Mouse (Mus musculus): ENCODE measurements around the gene Spred2.

Gene Spred2

DNA sequence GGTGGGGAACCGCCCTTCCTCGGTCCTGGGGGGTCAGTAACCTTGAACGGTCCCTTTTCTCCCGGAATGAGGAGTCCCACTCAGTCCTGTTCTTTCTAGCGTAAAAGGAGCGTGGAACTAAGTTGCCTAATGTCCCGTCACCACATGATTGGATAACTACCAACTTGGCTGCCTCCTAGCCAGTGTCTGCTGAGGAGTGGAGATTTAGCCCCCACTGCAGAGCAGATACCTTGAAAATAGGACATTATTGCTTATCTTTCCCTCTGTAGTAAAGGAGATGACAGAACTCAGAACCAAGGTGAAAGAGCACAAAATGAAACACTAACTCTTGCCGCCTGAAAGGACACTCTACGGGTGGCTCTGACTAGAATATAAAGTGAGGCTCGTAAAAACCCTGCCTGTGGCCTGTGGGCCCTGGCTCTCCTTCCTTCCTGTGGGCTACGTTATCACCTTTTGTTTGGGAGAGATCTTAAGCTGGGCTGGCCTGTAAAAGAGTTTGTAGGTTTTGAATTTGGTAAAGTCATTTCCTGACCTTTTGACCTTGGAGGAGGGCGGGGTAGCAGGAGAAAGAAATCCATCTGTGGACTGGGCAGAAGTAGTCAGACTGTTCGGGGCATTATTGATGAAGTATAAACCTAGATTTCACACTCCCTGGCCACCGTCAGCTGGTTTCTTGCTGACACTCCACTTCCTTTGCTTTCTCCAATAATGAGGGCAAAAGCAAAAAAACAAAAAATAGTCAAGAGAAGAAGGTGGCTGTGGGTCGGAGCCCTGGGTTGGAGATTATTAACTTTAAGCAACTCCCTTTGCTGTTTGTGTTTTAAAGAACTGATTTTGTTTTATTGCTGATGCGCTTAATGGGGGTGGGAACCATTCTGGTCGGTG is 62.9 kb downstream of the Spred2 start:
- DNase-seq = peak in 1 of 2 experiments; percentile 25

DNA sequence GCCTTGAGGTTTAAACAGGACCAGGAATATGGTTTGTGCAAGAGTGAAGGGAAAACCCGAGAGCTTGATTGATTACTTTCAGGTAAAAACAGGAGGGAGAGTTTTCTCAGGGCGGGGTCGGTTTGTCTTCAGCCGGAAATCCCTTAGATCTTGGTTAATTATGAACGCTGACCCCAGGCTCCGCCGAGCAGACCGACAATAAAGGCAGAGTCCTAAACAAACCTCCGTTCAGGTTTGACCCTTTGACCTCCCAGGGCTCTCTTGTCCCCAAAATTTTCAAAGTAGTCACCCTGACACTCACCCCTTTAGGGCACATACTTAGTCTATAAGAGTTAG is 63.5 kb downstream of the Spred2 start:
- peak in 1 of 2 experiments; percentile 5 for DNase-seq

GRCm38 (mm10) chr11:19988224-19988623 is 64.0 kb downstream of the Spred2 start:
- peak in 1 of 2 experiments; percentile 23 for DNase-seq

DNA sequence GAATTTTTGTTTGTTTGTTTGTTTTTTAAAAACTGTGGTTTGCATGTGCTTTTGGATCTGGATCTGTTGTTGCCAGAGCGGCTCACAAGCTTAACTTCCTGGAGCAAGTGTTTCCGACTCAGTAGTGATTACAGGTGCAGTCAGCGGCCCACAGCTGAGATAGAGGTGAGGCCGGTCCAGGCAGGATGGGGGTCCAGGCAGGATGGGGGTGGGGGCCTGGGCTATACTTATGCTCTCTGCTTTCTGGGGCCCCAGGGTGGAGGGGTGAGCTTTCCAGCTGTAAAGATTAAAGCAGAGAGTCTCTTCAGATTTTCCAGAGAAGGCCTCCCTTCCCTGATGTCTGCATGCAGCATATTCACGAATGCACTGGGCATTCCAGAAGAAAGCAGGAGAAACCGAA is 64.5 kb downstream of the Spred2 start:
- DNase-seq = no peak

GRCm38 (mm10) chr11:19989141-19989910 is 65.2 kb downstream of the Spred2 start:
- no peak for DNase-seq

- DNase-seq = no peak
Observed at GRCm38 (mm10) chr11:19990731-19991130, 66.6 kb downstream of the Spred2 start.

GRCm38 (mm10) chr11:19991303-19991976 is 67.3 kb downstream of the Spred2 start:
- DNase-seq = peak; percentile 64 to 66

GRCm38 (mm10) chr11:19992341-19993281 is 68.4 kb downstream of the Spred2 start:
- DNase-seq = peak; percentile 53 to 60

GRCm38 (mm10) chr11:19993753-19994152 is 69.6 kb downstream of the Spred2 start:
- DNase-seq = no peak

DNA sequence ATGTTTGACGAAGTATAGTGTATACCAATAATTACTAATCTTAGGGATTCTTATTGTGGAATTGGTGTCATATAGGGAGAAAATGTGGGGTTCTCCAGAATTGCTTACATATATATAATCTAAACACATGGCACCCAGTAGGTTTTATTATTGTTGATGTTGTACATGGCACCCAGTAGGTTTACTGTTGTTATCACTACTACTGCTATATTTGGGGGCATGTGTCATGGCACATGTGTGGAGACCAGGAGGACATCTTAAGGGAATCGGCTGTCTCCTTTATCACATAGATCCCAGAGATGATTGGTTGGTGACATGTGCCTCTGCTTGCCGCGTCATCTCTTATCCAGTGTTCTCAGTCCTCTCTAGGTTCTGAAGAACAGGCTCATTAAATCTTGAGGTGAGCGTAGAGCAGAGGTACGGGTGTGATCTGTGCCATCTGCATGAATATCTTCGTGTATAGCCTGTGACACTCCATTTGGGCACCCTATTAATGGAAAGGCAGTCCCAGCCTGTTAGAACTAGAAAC is 70.2 kb downstream of the Spred2 start:
- DNase-seq = no peak

DNA sequence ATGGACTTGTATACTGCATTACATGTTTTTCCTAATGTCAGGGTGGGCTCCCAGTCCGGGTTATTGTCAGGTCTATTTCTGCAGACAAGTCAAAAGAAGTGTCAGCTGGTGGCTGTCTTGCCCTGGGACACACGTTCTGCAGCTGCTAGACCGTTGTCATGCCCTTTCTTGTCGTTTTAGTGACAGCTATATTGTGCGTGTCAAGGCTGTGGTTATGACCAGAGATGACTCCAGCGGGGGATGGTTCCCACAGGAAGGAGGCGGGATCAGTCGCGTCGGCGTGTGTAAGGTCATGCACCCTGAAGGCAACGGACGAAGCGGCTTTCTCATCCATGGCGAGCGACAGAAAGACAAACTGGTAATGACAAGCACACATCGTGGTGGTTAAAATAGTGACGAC is 73.8 kb downstream of the Spred2 start:
- DNase-seq = no peak

- no peak for DNase-seq
Observed at GRCm38 (mm10) chr11:20002883-20003282, 78.7 kb downstream of the Spred2 start.

DNA sequence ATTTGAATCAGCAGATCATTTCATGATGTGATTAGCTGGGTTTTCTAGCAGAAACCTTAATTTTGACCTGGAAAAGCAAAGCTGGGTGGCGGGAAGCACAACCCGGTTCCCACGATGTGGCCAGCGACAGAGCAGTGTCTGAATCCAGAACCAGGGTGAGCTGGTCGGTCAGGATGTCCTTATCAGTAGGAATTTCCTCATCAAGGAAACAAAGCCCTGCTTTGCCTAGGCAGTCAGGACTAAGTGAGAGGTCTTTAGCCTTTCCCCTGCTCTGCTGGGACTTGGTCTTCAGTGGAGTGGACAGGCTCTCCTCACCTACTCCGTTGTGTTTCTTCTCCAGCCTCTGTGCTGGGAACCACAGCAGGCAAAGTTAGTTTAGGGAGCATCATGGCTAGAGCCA is 83.5 kb downstream of the Spred2 start:
- DNase-seq = no peak

DNA sequence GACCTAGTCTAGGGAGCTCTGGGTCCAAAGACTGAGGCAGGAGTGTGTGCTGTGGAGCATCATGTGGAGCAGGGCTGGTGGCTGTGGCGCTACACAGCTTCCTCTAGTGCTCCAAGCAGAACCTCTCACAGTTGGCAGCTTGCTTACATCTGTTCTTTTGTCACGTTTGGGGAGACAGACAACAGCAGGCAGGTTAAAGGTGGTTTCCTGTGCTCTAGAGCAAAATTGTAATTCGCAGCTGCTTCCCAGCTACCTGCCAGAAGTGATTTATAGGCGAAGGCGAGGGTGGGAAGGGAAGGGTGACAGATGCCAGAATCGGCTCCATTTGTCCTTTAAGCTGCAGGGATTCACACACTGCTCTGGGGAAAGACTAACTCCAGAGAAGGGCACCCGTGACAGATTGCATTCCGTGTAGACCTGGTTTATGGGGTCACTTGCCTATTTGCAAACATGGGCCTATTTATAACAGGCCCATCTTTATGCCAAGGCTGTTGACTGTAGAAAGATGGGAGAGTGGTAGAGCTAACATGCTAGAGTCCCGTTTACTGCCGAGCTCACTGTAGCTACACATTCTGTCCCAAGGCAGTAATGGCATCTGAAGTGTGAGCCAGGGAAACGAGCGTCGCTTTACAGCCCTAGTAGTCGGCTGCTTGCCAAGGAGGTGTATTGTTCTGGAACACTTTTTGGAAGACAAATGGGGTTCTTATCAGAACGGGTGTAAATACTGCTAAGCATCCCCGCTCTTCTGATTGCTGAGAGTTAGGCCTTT is 87.2 kb downstream of the Spred2 start:
- DNase-seq = peak; percentile 56 to 59

- no peak for DNase-seq
Observed at GRCm38 (mm10) chr11:20013366-20013765, 89.2 kb downstream of the Spred2 start.

- DNase-seq = no peak
Observed at GRCm38 (mm10) chr11:20017937-20018336, 93.8 kb downstream of the Spred2 start.

DNA sequence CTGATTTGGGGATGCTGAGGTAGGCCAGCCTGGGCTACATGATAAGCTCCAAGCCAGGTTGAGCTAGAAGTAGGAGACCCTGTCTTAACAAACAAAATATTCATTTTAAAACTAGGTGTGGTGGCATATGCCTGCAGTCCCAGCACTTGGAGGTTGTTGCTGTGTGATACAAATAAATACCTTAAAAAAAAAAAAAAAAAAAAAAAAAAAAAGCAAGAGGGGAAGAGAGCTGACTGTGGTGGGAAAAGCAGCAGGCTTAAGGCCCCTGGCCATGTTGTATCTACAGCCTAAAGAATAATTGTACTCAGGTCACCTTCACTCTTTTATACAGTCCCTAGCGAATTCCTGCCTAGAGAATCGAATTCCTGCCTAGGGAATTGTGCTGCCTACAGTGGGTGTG is 94.7 kb downstream of the Spred2 start:
- DNase-seq = no peak

GRCm38 (mm10) chr11:20020720-20021119 is 96.5 kb downstream of the Spred2 start:
- no peak for DNase-seq

DNA sequence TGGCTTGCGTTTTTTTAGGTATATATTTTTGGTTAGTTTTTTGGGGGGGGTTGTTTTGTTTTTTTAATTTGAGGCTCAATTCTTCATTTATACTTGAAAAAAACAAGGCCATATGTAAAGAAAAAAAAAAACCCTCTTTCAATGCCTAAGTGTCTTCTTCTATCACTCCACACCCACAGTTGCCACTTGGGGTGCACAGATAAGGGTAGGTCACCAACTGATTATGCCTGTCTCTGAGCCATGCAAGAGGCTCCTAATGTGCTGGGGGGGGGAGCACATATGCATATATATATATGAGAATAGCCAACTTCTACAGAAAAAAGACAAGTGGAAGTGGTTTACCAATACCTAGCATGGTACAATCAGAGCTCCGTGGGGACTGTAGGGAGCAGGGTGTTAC is 98.3 kb downstream of the Spred2 start:
- no peak for DNase-seq

DNA sequence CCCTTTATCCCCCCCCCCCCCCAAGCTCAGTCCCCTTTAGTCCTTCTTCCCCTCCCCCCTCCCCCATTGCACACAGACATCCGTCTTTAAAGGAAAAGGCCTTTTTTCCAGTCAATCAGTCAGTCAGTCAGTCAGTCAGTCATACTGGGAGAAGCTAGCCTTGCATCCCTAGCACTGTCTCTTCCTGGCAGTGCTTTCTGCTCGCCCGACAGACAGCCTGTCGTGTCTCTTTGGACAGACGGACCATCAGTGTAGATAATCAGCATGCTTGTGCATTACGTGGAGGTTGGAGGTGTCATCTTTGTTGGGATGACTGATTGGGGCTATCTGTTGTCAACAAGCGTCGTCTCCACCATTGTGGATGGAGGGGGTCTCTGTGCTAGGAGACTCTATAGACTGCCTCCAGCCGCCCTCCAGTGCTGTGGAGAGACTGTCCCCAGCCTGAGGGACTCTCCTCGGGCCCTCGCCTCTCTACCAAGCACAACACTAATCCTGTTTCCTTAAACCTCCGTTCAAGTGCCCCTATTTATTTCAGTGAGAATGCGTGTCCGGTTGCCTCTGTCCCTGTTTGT is 98.8 kb downstream of the Spred2 start:
- no peak for DNase-seq

- peak in 1 of 2 experiments; percentile 43 for DNase-seq
Observed at GRCm38 (mm10) chr11:20025899-20026298, 101.7 kb downstream of the Spred2 start.
